Mouse (Mus musculus) activated CD4-positive, CD25-positive, alpha-beta regulatory T cell, adult 4 months (primary cell): ENCODE results near the gene Ccdc39. TPM values are rescaled to one million over a fixed set of nuclear protein-coding genes. Genes with fewer than 3 reads are reported as not detected.

Experiments used
- polyA plus RNA-seq, 2 experiments: library from polyadenylated mRNA; unstranded; fragments of 100-300 nt; shearing (Covaris generic); gene quantifications; one replicate each; pipeline ENCODE4 v1.2.1; 2017

Gene Ccdc39
- polyA plus RNA-seq, 2 experiments from 2014 or later, result 0.82 TPM; not detected in 1

Other genes with a start within 250 kb of the Ccdc39 start
- 10 to 100 TPM; 14.8 to 22.9 TPM for gene Ttc14, start 44.5 kb downstream of the Ccdc39 start, polyA plus RNA-seq
- gene Fxr1, start 175.6 kb upstream of the Ccdc39 start, polyA plus RNA-seq, result 10 to 100 TPM; 52.6 to 54.2 TPM
- 100 to 1,000 TPM; 130 to 163 TPM for gene Dnajc19, start 237.0 kb upstream of the Ccdc39 start, polyA plus RNA-seq